Mouse (Mus musculus): Measurements from ENCODE around the gene Aspdh.

DNA sequence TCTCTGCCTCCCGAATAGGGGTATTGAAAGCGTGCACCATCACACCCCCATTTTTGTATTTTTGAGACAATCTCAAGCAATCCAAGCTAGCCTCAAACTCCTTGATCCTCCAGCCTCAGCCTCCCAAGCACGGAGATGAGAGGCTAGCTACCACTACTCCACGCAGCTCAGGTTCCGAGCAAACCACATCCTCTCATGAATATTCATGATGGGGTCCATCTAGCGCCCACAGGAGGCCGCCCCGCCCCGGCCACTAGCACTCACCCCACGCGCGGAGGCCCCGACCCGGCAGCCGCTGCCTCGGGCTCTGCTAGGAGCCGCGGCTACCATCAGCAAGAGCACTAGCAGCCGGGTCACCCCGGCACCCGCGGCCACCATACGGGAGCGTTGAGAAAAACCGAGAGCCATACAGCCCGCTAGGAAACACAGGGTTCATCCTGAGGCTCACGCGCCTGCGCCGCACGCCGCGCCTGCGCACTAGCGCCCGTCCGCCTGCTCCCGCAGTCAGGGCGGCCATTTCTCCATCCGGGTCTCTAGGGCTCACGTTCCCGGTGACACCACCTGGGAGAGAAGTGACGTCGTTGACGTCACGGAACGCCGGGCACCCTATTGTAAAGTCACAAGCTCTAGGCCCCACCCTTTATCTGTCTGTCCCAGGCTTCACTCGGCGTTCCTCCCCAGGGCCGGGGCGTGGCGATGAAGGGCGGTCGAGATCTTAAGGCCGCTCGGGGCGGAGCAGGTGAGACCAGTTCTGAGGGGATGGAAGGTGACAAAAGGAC, 31.0 kb downstream of the Aspdh start, which contains the start of the genes Emc10 and Fam71e1:
- TF ChIP-seq EP300 (IDR thresholded peaks at IDR 0.05) = no peak
- peak; percentile 35 for TF ChIP-seq CTCF (IDR thresholded peaks at IDR 0.05)
